Mouse (Mus musculus): ENCODE measurements at regions not wholly inside any gene's neighbourhood (a gene's known extent, or its start where the extent isn't known, plus 50 kb on each side); places are given as distances from the start of the nearest gene placed in this dataset.

- no peak overlapping the region for H3K27ac ChIP-seq (replicated peaks)
- H3K9me3 ChIP-seq, result no peaks in the 10 kb centered on the region
- 94% methylated on average over 2 of the region's 2 CpGs for WGBS
- H3K4me2 ChIP-seq (replicated peaks), result no peak overlapping the region
- H3K4me3 ChIP-seq, result no peak overlapping the region
- no peak for ATAC-seq (ENCODE audit: low FRiP score, low read depth)
- H3K27me3 ChIP-seq, result no peaks in the 10 kb centered on the region
- H3K9ac ChIP-seq (replicated peaks), result no peak overlapping the region
- H3K36me3 ChIP-seq, result no peaks in the 10 kb centered on the region
- H3K4me1 ChIP-seq, result no peaks in the 10 kb centered on the region
Observed at GRCm38 (mm10) chr10:124208317-124208716, 944.5 kb downstream of the Fam19a2 start.

- 84% methylated on average over 1 of the region's 1 CpGs for WGBS
- H3K4me3 ChIP-seq, result no peak overlapping the region
- ATAC-seq (ENCODE audit: low FRiP score, low read depth), result no peak
- no peaks in the 10 kb centered on the region for H3K9me3 ChIP-seq
- no peak overlapping the region for H3K9ac ChIP-seq (replicated peaks)
- no peak overlapping the region for H3K4me2 ChIP-seq (replicated peaks)
- no peaks in the 10 kb centered on the region for H3K4me1 ChIP-seq
- H3K27me3 ChIP-seq, result no peaks in the 10 kb centered on the region
- no peaks in the 10 kb centered on the region for H3K36me3 ChIP-seq
- no peak overlapping the region for H3K27ac ChIP-seq (replicated peaks)
Observed at GRCm38 (mm10) chr10:124219461-124219860, 955.7 kb downstream of the Fam19a2 start.

- no peak for ATAC-seq (ENCODE audit: low FRiP score, low read depth)
- no peak overlapping the region for H3K27ac ChIP-seq (replicated peaks)
- H3K36me3 ChIP-seq, result no peaks in the 10 kb centered on the region
- H3K4me2 ChIP-seq (replicated peaks), result no peak overlapping the region
- no peaks in the 10 kb centered on the region for H3K9me3 ChIP-seq
- no peaks in the 10 kb centered on the region for H3K27me3 ChIP-seq
- WGBS, result 79% methylated on average over 2 of the region's 2 CpGs
- no peak overlapping the region for H3K4me3 ChIP-seq
- no peaks in the 10 kb centered on the region for H3K4me1 ChIP-seq
- H3K9ac ChIP-seq (replicated peaks), result no peak overlapping the region
Observed at GRCm38 (mm10) chr10:124222068-124222467, 958.3 kb downstream of the Fam19a2 start.

GRCm38 (mm10) chr10:124227061-124227460 is 963.3 kb downstream of the Fam19a2 start:
- no peak for ATAC-seq (ENCODE audit: low FRiP score, low read depth)
- Histone ChIP-seq H3K4me1 (no peaks in the 10 kb centered on the region), H3K36me3 (no peaks in the 10 kb centered on the region), H3K27me3 (no peaks in the 10 kb centered on the region), H3K27ac (replicated peaks) (no peak overlapping the region), H3K9ac (replicated peaks) (no peak overlapping the region), H3K4me2 (replicated peaks) (no peak overlapping the region), H3K4me3 (no peak overlapping the region), H3K9me3 (no peaks in the 10 kb centered on the region)
- WGBS, result 89% methylated on average over 1 of the region's 1 CpGs

- ATAC-seq (ENCODE audit: low FRiP score, low read depth), result no peak
- Histone ChIP-seq H3K9ac (replicated peaks) (no peak overlapping the region), H3K4me2 (replicated peaks) (no peak overlapping the region), H3K4me3 (no peak overlapping the region), H3K4me1 (no peaks in the 10 kb centered on the region), H3K36me3 (no peaks in the 10 kb centered on the region), H3K9me3 (no peaks in the 10 kb centered on the region), H3K27me3 (no peaks in the 10 kb centered on the region), H3K27ac (replicated peaks) (no peak overlapping the region)
- WGBS, result 39% methylated on average over 4 of the region's 4 CpGs
Observed at GRCm38 (mm10) chr10:124249358-124249757, 985.6 kb downstream of the Fam19a2 start.

GRCm38 (mm10) chr10:124250004-124250403 is 986.2 kb downstream of the Fam19a2 start:
- 54% methylated on average over 4 of the region's 4 CpGs for WGBS
- no peak for ATAC-seq (ENCODE audit: low FRiP score, low read depth)
- no peak overlapping the region for H3K27ac ChIP-seq (replicated peaks)

GRCm38 (mm10) chr10:124288301-124288995 is 1024.7 kb downstream of the Fam19a2 start:
- H3K4me1 ChIP-seq, result no peaks in the 10 kb centered on the region
- no peaks in the 10 kb centered on the region for H3K9me3 ChIP-seq
- no peak overlapping the region for H3K27ac ChIP-seq (replicated peaks)
- ATAC-seq (ENCODE audit: low FRiP score, low read depth), result no peak
- no peaks in the 10 kb centered on the region for H3K36me3 ChIP-seq
- H3K9ac ChIP-seq (replicated peaks), result no peak overlapping the region
- H3K4me3 ChIP-seq, result no peak overlapping the region
- 78% methylated on average over 18 of the region's 18 CpGs for WGBS
- no peak overlapping the region for H3K4me2 ChIP-seq (replicated peaks)
- H3K27me3 ChIP-seq, result no peaks in the 10 kb centered on the region

More at GRCm38 (mm10) chr10:124250004-124250403, 986.2 kb downstream of the Fam19a2 start:
- Histone ChIP-seq H3K36me3 (no peaks in the 10 kb centered on the region), H3K27me3 (no peaks in the 10 kb centered on the region), H3K4me2 (replicated peaks) (no peak overlapping the region), H3K4me3 (no peak overlapping the region), H3K4me1 (no peaks in the 10 kb centered on the region), H3K9me3 (no peaks in the 10 kb centered on the region), H3K9ac (replicated peaks) (no peak overlapping the region)

- no peak overlapping the region for H3K4me2 ChIP-seq (replicated peaks)
- no peaks in the 10 kb centered on the region for H3K36me3 ChIP-seq
- H3K9ac ChIP-seq (replicated peaks), result no peak overlapping the region
- H3K27me3 ChIP-seq, result no peaks in the 10 kb centered on the region
- 87% methylated on average over 2 of the region's 2 CpGs for WGBS
- H3K9me3 ChIP-seq, result no peaks in the 10 kb centered on the region
- no peak for ATAC-seq (ENCODE audit: low FRiP score, low read depth)
- no peak overlapping the region for H3K27ac ChIP-seq (replicated peaks)
- no peaks in the 10 kb centered on the region for H3K4me1 ChIP-seq
- H3K4me3 ChIP-seq, result no peak overlapping the region
Observed at GRCm38 (mm10) chr10:124297198-124297677, 1033.4 kb downstream of the Fam19a2 start.

- no peaks in the 10 kb centered on the region for H3K36me3 ChIP-seq
- 93% methylated on average over 1 of the region's 1 CpGs for WGBS
- H3K4me2 ChIP-seq (replicated peaks), result no peak overlapping the region
- ATAC-seq (ENCODE audit: low FRiP score, low read depth), result no peak
- no peaks in the 10 kb centered on the region for H3K4me1 ChIP-seq
- no peak overlapping the region for H3K9ac ChIP-seq (replicated peaks)
- H3K27me3 ChIP-seq, result no peaks in the 10 kb centered on the region
- no peak overlapping the region for H3K4me3 ChIP-seq
- no peaks in the 10 kb centered on the region for H3K9me3 ChIP-seq
- H3K27ac ChIP-seq (replicated peaks), result no peak overlapping the region
Observed at GRCm38 (mm10) chr10:124304683-124305082, 1040.9 kb downstream of the Fam19a2 start.

GRCm38 (mm10) chr10:124305644-124306043 is 1041.8 kb downstream of the Fam19a2 start:
- H3K4me2 ChIP-seq (replicated peaks), result no peak overlapping the region
- WGBS, result 92% methylated on average over 3 of the region's 3 CpGs
- ATAC-seq (ENCODE audit: low FRiP score, low read depth), result no peak
- H3K27ac ChIP-seq (replicated peaks), result no peak overlapping the region
- no peaks in the 10 kb centered on the region for H3K9me3 ChIP-seq
- no peaks in the 10 kb centered on the region for H3K4me1 ChIP-seq
- H3K36me3 ChIP-seq, result no peaks in the 10 kb centered on the region
- no peak overlapping the region for H3K4me3 ChIP-seq
- no peak overlapping the region for H3K9ac ChIP-seq (replicated peaks)
- H3K27me3 ChIP-seq, result no peaks in the 10 kb centered on the region

- WGBS, result 23% methylated on average over 1 of the region's 1 CpGs
- Histone ChIP-seq H3K27me3 (no peaks in the 10 kb centered on the region), H3K4me1 (peaks cover 6% of the 10 kb centered on the region; the same call in 1 of the 2 replicates), H3K9me3 (no peaks in the 10 kb centered on the region), H3K4me2 (replicated peaks) (no peak overlapping the region), H3K9ac (replicated peaks) (no peak overlapping the region), H3K27ac (replicated peaks) (no peak overlapping the region), H3K4me3 (no peak overlapping the region), H3K36me3 (no peaks in the 10 kb centered on the region)
- ATAC-seq (ENCODE audit: low FRiP score, low read depth), result no peak
Observed at GRCm38 (mm10) chr10:124318761-124319160, 1055.0 kb downstream of the Fam19a2 start.

GRCm38 (mm10) chr10:124320191-124321110 is 1056.7 kb downstream of the Fam19a2 start:
- H3K27ac ChIP-seq (replicated peaks), result no peak overlapping the region
- H3K9me3 ChIP-seq, result no peaks in the 10 kb centered on the region
- no peak overlapping the region for H3K4me3 ChIP-seq
- WGBS, result 61% methylated on average over 8 of the region's 8 CpGs
- H3K9ac ChIP-seq (replicated peaks), result no peak overlapping the region
- peaks cover 6% of the 10 kb centered on the region; the same call in 1 of the 2 replicates for H3K4me1 ChIP-seq
- no peak overlapping the region for H3K4me2 ChIP-seq (replicated peaks)
- ATAC-seq (ENCODE audit: low FRiP score, low read depth), result peak; percentile 64; the same call in 1 of the 2 replicates
- no peaks in the 10 kb centered on the region for H3K36me3 ChIP-seq
- no peaks in the 10 kb centered on the region for H3K27me3 ChIP-seq

Data from midbrain, embryonic 12.5 days (tissue).